Mouse (Mus musculus) spleen, adult 2 months (tissue): ENCODE data around the gene Cic.

ENCODE experiments used
- CTCF ChIP-seq: fragments of 200-500 bp; IDR thresholded peaks from 2 replicates; pipeline ENCODE4 v1.5.1; 2011; ENCODE audit warnings: mild to moderate bottlenecking, inconsistent platforms; ENCODE audit not compliant: insufficient read depth, insufficient read length, insufficient replicate concordance; ENCODE audit errors: extremely low read depth
- POLR2A ChIP-seq: fragments of 200-500 bp; IDR thresholded peaks from 2 replicates; pipeline ENCODE4 v1.6.1; 2011; ENCODE audit warnings: low read depth, low read length, inconsistent platforms

DNA sequence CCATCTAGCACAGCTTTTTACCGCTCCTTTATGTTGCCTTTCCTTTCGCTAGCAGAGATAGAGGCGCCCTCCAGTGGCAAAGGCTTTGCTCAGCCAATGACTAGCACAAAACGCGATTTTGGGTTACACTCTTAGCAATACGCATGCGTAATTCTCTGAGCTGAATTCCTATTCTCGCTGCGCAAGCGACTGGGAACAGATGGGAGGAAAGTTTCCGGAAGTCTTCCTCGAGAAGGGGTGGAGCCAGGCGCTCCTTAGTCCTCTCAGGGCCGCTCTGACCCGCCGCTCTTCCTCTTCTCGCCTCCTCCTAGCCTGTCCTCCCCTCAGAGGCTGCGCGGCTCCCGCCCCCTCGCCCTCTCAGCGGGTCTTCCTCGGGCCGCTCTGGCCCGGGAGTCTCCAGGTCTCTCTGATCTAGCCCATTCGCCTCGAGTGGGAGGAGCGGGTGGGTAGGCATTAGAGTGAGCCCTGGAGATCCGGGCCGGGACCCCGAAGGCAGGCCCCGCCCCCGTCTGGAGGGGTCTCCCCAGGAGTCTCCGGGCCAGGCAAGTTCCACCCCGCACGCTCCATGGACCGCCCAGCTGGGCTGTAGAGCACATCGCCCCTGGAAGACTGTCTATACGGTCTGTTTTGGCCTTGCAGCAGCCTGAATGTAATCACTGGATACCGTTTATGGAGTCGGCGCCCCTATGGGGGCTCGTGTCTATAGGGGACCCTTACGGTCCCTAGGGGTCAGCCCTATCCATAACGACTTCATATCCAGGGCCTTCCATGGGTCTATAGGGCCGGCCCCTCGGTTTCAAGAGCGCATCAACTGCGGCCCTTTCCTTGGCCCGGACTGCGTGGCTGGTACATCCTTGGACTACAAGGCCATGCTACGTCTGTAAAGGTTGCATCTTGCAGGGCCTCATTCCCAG lies 49.3 kb downstream of the Cic start, which contains the start of gene Megf8:
- TF ChIP-seq CTCF (peak; percentile 72; the same call in 1 of the 2 replicates), POLR2A (no peak)
